Mouse (Mus musculus): ENCODE data around the gene Dhx34.

The Dhx34 gene

GRCm38 (mm10) chr7:16210862-16211365 lies 10.9 kb downstream of the Dhx34 start:
- no peak for DNase-seq (ENCODE audit: low spot score)

GRCm38 (mm10) chr7:16208781-16209665 lies 12.8 kb downstream of the Dhx34 start:
- no peak for DNase-seq (ENCODE audit: low spot score)

GRCm38 (mm10) chr7:16207496-16207895 lies 14.3 kb downstream of the Dhx34 start:
- DNase-seq (ENCODE audit: low spot score), result no peak

GRCm38 (mm10) chr7:16207076-16207475 lies 14.8 kb downstream of the Dhx34 start:
- DNase-seq (ENCODE audit: low spot score), result no peak

GRCm38 (mm10) chr7:16204791-16205190 lies 17.0 kb downstream of the Dhx34 start:
- DNase-seq (ENCODE audit: low spot score), result no peak

- no peak for DNase-seq (ENCODE audit: low spot score)
Observed at GRCm38 (mm10) chr7:16203505-16203903, 18.3 kb downstream of the Dhx34 start.

GRCm38 (mm10) chr7:16202756-16203504 lies 18.9 kb downstream of the Dhx34 start:
- DNase-seq (ENCODE audit: low spot score), result no peak

- no peak for DNase-seq (ENCODE audit: low spot score)
Observed at GRCm38 (mm10) chr7:16201136-16201535, 20.7 kb downstream of the Dhx34 start.

- DNase-seq (ENCODE audit: low spot score), result no peak
Observed at GRCm38 (mm10) chr7:16198540-16198939, 23.3 kb downstream of the Dhx34 start.

GRCm38 (mm10) chr7:16197166-16197565 lies 24.7 kb downstream of the Dhx34 start:
- DNase-seq (ENCODE audit: low spot score), result no peak

- DNase-seq (ENCODE audit: low spot score), result no peak
Observed at GRCm38 (mm10) chr7:16196616-16197015, 25.2 kb downstream of the Dhx34 start.

- DNase-seq (ENCODE audit: low spot score), result no peak
Observed at GRCm38 (mm10) chr7:16193702-16194101, 28.1 kb downstream of the Dhx34 start.

- DNase-seq (ENCODE audit: low spot score), result peak; percentile 71
Observed at GRCm38 (mm10) chr7:16192315-16192714, 29.5 kb downstream of the Dhx34 start.

GRCm38 (mm10) chr7:16187494-16187893 lies 34.3 kb downstream of the Dhx34 start:
- no peak for DNase-seq (ENCODE audit: low spot score)

- DNase-seq (ENCODE audit: low spot score), result peak; percentile 54
Observed at GRCm38 (mm10) chr7:16183663-16184062, 38.2 kb downstream of the Dhx34 start.

GRCm38 (mm10) chr7:16178114-16178513 lies 43.7 kb downstream of the Dhx34 start:
- DNase-seq (ENCODE audit: low spot score), result no peak

- no peak for DNase-seq (ENCODE audit: low spot score)
Observed at GRCm38 (mm10) chr7:16175542-16175931, 46.3 kb downstream of the Dhx34 start.

- DNase-seq (ENCODE audit: low spot score), result no peak
Observed at GRCm38 (mm10) chr7:16174597-16175541, 47.0 kb downstream of the Dhx34 start, which contains the start of gene Meis3. TSS of gene Meis3 (plus strand) at chr7:16175090.

GRCm38 (mm10) chr7:16173146-16173545 lies 48.7 kb downstream of the Dhx34 start:
- no peak for DNase-seq (ENCODE audit: low spot score)

- no peak for DNase-seq (ENCODE audit: low spot score)
Observed at GRCm38 (mm10) chr7:16172586-16173140, 49.2 kb downstream of the Dhx34 start.

- no peak for DNase-seq (ENCODE audit: low spot score)
Observed at GRCm38 (mm10) chr7:16172141-16172581, 49.7 kb downstream of the Dhx34 start.

Measured in c-Kit-positive CD71-positive TER-119-positive erythroid progenitor cells, embryonic 14.5 days (primary cell).